Mouse (Mus musculus): ENCODE results near the gene Olr1. TPM values are rescaled to one million over a fixed set of nuclear protein-coding genes. Genes with fewer than 3 reads are reported as not detected.
A peak's percentile ranks its signal among the peaks of the same experiment; 100 is the strongest.

Olr1 gene
- polyA plus RNA-seq, 1 experiment from 2014 or later: not detected

- H3K9ac ChIP-seq: no peak overlapping the region
- H3K9me3 ChIP-seq (ENCODE audit: control insufficient read depth, low read length): no peaks in the 10 kb centered on the region
- H3K4me3 ChIP-seq (replicated peaks; ENCODE audit: low read length): no peak overlapping the region
- no peaks in the 10 kb centered on the region for H3K4me1 ChIP-seq (replicated peaks; ENCODE audit: control insufficient read depth, insufficient read depth, low read length)
- no peak for DNase-seq (ENCODE audit: low spot score)
- no peak for ATAC-seq (ENCODE audit: low FRiP score)
- no peaks in the 10 kb centered on the region for H3K27me3 ChIP-seq (ENCODE audit: control insufficient read depth, insufficient read depth, low read length)
- H3K36me3 ChIP-seq (replicated peaks; ENCODE audit: control insufficient read depth, insufficient read depth): no peaks in the 10 kb centered on the region
- no peak overlapping the region for H3K27ac ChIP-seq
- H3K4me2 ChIP-seq (replicated peaks): no peak overlapping the region
- WGBS: 90% methylated on average over 4 of the region's 4 CpGs
Measured at GRCm38 (mm10) chr6:129494924-129495323, 12.0 kb downstream of the Olr1 start.

GRCm38 (mm10) chr6:129480089-129480958 is 26.6 kb downstream of the Olr1 start:
- ATAC-seq (ENCODE audit: low FRiP score): peak; percentile 89
- 65% methylated on average over 8 of the region's 8 CpGs for WGBS

GRCm38 (mm10) chr6:129476404-129477126 is 30.4 kb downstream of the Olr1 start:
- ATAC-seq (ENCODE audit: low FRiP score) (no peak), DNase-seq (ENCODE audit: low spot score) (peak; percentile 50)
- H3K4me2 ChIP-seq (replicated peaks): no peak overlapping the region
- H3K4me3 ChIP-seq (replicated peaks; ENCODE audit: low read length): no peak overlapping the region
- no peaks in the 10 kb centered on the region for H3K27me3 ChIP-seq (ENCODE audit: control insufficient read depth, insufficient read depth, low read length)
- 40% methylated on average over 13 of the region's 13 CpGs for WGBS
- no peaks in the 10 kb centered on the region for H3K9me3 ChIP-seq (ENCODE audit: control insufficient read depth, low read length)
- H3K4me1 ChIP-seq (replicated peaks; ENCODE audit: control insufficient read depth, insufficient read depth, low read length): peaks cover 4% of the 10 kb centered on the region; the same call in 1 of the 2 replicates
- no peaks in the 10 kb centered on the region for H3K36me3 ChIP-seq (replicated peaks; ENCODE audit: control insufficient read depth, insufficient read depth)
- H3K27ac ChIP-seq: no peak overlapping the region
- no peak overlapping the region for H3K9ac ChIP-seq

More at GRCm38 (mm10) chr6:129480089-129480958, 26.6 kb downstream of the Olr1 start:
- no peak overlapping the region for H3K9ac ChIP-seq
- H3K4me3 ChIP-seq (replicated peaks; ENCODE audit: low read length): no peak overlapping the region
- H3K27ac ChIP-seq: peak overlapping the region; percentile 66
- no peak overlapping the region for H3K4me2 ChIP-seq (replicated peaks)
- no peaks in the 10 kb centered on the region for H3K9me3 ChIP-seq (ENCODE audit: control insufficient read depth, low read length)
- no peaks in the 10 kb centered on the region for H3K27me3 ChIP-seq (ENCODE audit: control insufficient read depth, insufficient read depth, low read length)
- H3K36me3 ChIP-seq (replicated peaks; ENCODE audit: control insufficient read depth, insufficient read depth): no peaks in the 10 kb centered on the region
- peak; percentile 25 for DNase-seq (ENCODE audit: low spot score)
- peaks cover 4% of the 10 kb centered on the region; the same call in 1 of the 2 replicates for H3K4me1 ChIP-seq (replicated peaks; ENCODE audit: control insufficient read depth, insufficient read depth, low read length)

- H3K27ac ChIP-seq: no peak overlapping the region
- 89% methylated on average over 5 of the region's 5 CpGs for WGBS
- ATAC-seq (ENCODE audit: low FRiP score): no peak
- no peak overlapping the region for H3K4me2 ChIP-seq (replicated peaks)
- H3K9me3 ChIP-seq (ENCODE audit: control insufficient read depth, low read length): no peaks in the 10 kb centered on the region
- H3K4me1 ChIP-seq (replicated peaks; ENCODE audit: control insufficient read depth, insufficient read depth, low read length): no peaks in the 10 kb centered on the region
- no peak overlapping the region for H3K4me3 ChIP-seq (replicated peaks; ENCODE audit: low read length)
- no peak for DNase-seq (ENCODE audit: low spot score)
- H3K27me3 ChIP-seq (ENCODE audit: control insufficient read depth, insufficient read depth, low read length): no peaks in the 10 kb centered on the region
- no peaks in the 10 kb centered on the region for H3K36me3 ChIP-seq (replicated peaks; ENCODE audit: control insufficient read depth, insufficient read depth)
- no peak overlapping the region for H3K9ac ChIP-seq
Measured at GRCm38 (mm10) chr6:129472627-129473026, 34.3 kb downstream of the Olr1 start.

- Histone ChIP-seq H3K27ac (no peak overlapping the region), H3K27me3 (ENCODE audit: control insufficient read depth, insufficient read depth, low read length) (no peaks in the 10 kb centered on the region), H3K9me3 (ENCODE audit: control insufficient read depth, low read length) (no peaks in the 10 kb centered on the region), H3K9ac (no peak overlapping the region), H3K4me3 (replicated peaks; ENCODE audit: low read length) (no peak overlapping the region), H3K4me1 (replicated peaks; ENCODE audit: control insufficient read depth, insufficient read depth, low read length) (no peaks in the 10 kb centered on the region), H3K4me2 (replicated peaks) (no peak overlapping the region), H3K36me3 (replicated peaks; ENCODE audit: control insufficient read depth, insufficient read depth) (no peaks in the 10 kb centered on the region)
- DNase-seq (ENCODE audit: low spot score) (no peak), ATAC-seq (ENCODE audit: low FRiP score) (no peak)
- 96% methylated on average over 6 of the region's 6 CpGs for WGBS
Measured at GRCm38 (mm10) chr6:129471386-129471785, 35.6 kb downstream of the Olr1 start.

GRCm38 (mm10) chr6:129451411-129452039 is 55.4 kb downstream of the Olr1 start, which contains the start of gene Clec1a:
TSS of gene Clec1a (minus strand) at chr6:129452000.
- H3K9ac ChIP-seq: no peak within 1 kb of the TSS
- DNase-seq (ENCODE audit: low spot score): no peak
- no peak within 1 kb of the TSS for H3K4me3 ChIP-seq (replicated peaks; ENCODE audit: low read length)
- H3K9me3 ChIP-seq (ENCODE audit: control insufficient read depth, low read length): no peaks in the 10 kb centered on the region
- 59% methylated on average over 13 of the region's 13 CpGs for WGBS
- H3K4me2 ChIP-seq (replicated peaks): peak within 1 kb of the TSS; percentile 10; the same call in 1 of the 2 replicates
- H3K4me1 ChIP-seq (replicated peaks; ENCODE audit: control insufficient read depth, insufficient read depth, low read length): no peaks in the 10 kb centered on the region
- H3K27me3 ChIP-seq (ENCODE audit: control insufficient read depth, insufficient read depth, low read length): no peaks in the 10 kb centered on the region
- H3K27ac ChIP-seq: peak within 1 kb of the TSS; percentile 32; the same call in 1 of the 2 replicates
- H3K36me3 ChIP-seq (replicated peaks; ENCODE audit: control insufficient read depth, insufficient read depth): no peaks in the 10 kb centered on the region
- peak; percentile 65 for ATAC-seq (ENCODE audit: low FRiP score)

- H3K27ac ChIP-seq: no peak overlapping the region
- 80% methylated on average over 6 of the region's 6 CpGs for WGBS
- H3K4me1 ChIP-seq (replicated peaks; ENCODE audit: control insufficient read depth, insufficient read depth, low read length): no peaks in the 10 kb centered on the region
- H3K27me3 ChIP-seq (ENCODE audit: control insufficient read depth, insufficient read depth, low read length): no peaks in the 10 kb centered on the region
- no peak for ATAC-seq (ENCODE audit: low FRiP score)
- H3K36me3 ChIP-seq (replicated peaks; ENCODE audit: control insufficient read depth, insufficient read depth): no peaks in the 10 kb centered on the region
- no peak overlapping the region for H3K4me3 ChIP-seq (replicated peaks; ENCODE audit: low read length)
- H3K4me2 ChIP-seq (replicated peaks): no peak overlapping the region
- H3K9ac ChIP-seq: no peak overlapping the region
- H3K9me3 ChIP-seq (ENCODE audit: control insufficient read depth, low read length): no peaks in the 10 kb centered on the region
- DNase-seq (ENCODE audit: low spot score): no peak
Measured at GRCm38 (mm10) chr6:129449743-129450142, 57.2 kb downstream of the Olr1 start.

GRCm38 (mm10) chr6:129438033-129438432 is 68.9 kb downstream of the Olr1 start:
- 85% methylated on average over 2 of the region's 2 CpGs for WGBS
- no peaks in the 10 kb centered on the region for H3K27me3 ChIP-seq (ENCODE audit: control insufficient read depth, insufficient read depth, low read length)
- no peak overlapping the region for H3K9ac ChIP-seq
- H3K36me3 ChIP-seq (replicated peaks; ENCODE audit: control insufficient read depth, insufficient read depth): no peaks in the 10 kb centered on the region
- ATAC-seq (ENCODE audit: low FRiP score): no peak
- DNase-seq (ENCODE audit: low spot score): no peak
- H3K9me3 ChIP-seq (ENCODE audit: control insufficient read depth, low read length): no peaks in the 10 kb centered on the region
- H3K4me1 ChIP-seq (replicated peaks; ENCODE audit: control insufficient read depth, insufficient read depth, low read length): no peaks in the 10 kb centered on the region
- H3K4me3 ChIP-seq (replicated peaks; ENCODE audit: low read length): no peak overlapping the region
- no peak overlapping the region for H3K27ac ChIP-seq
- no peak overlapping the region for H3K4me2 ChIP-seq (replicated peaks)

GRCm38 (mm10) chr6:129436025-129436424 is 70.9 kb downstream of the Olr1 start:
- Histone ChIP-seq H3K4me1 (replicated peaks; ENCODE audit: control insufficient read depth, insufficient read depth, low read length) (no peaks in the 10 kb centered on the region), H3K4me3 (replicated peaks; ENCODE audit: low read length) (no peak overlapping the region), H3K9me3 (ENCODE audit: control insufficient read depth, low read length) (no peaks in the 10 kb centered on the region), H3K36me3 (replicated peaks; ENCODE audit: control insufficient read depth, insufficient read depth) (no peaks in the 10 kb centered on the region), H3K27ac (no peak overlapping the region), H3K27me3 (ENCODE audit: control insufficient read depth, insufficient read depth, low read length) (no peaks in the 10 kb centered on the region), H3K4me2 (replicated peaks) (no peak overlapping the region), H3K9ac (no peak overlapping the region)
- DNase-seq (ENCODE audit: low spot score) (no peak), ATAC-seq (ENCODE audit: low FRiP score) (no peak)
- 92% methylated on average over 3 of the region's 3 CpGs for WGBS
